Mouse (Mus musculus) right cerebral cortex, adult 2 months (tissue): ENCODE measurements around the gene Ece1.

Source experiments
- DNase-seq, 2 experiments: peaks; one replicate each; pipeline ENCODE4 v3.0.0; 2021 to 2022; ENCODE audit warnings: low spot score in 2 of 2

The Ece1 gene

GRCm38 (mm10) chr4:137855741-137856341, 6.2 kb upstream of the Ece1 start:
- no peak for DNase-seq

- no peak for DNase-seq
Observed at GRCm38 (mm10) chr4:137857116-137857515, 4.9 kb upstream of the Ece1 start.

- no peak for DNase-seq
Observed at GRCm38 (mm10) chr4:137858371-137858770, 3.7 kb upstream of the Ece1 start.

GRCm38 (mm10) chr4:137861461-137862011, 501 bp upstream of the Ece1 start:
- peak in 1 of 2 experiments; percentile 47 for DNase-seq

- DNase-seq, result no peak
Observed at GRCm38 (mm10) chr4:137862516-137863240, 641 bp downstream of the Ece1 start.

- DNase-seq, result no peak
Observed at GRCm38 (mm10) chr4:137864031-137864430, 2.0 kb downstream of the Ece1 start.

GRCm38 (mm10) chr4:137864769-137865168, 2.7 kb downstream of the Ece1 start:
- DNase-seq, result peak; percentile 62 to 64

- DNase-seq, result peak; percentile 53 to 59
Observed at GRCm38 (mm10) chr4:137865221-137865641, 3.2 kb downstream of the Ece1 start.

- DNase-seq, result no peak
Observed at GRCm38 (mm10) chr4:137866206-137866863, 4.3 kb downstream of the Ece1 start.

GRCm38 (mm10) chr4:137867225-137867624, 5.2 kb downstream of the Ece1 start:
- no peak for DNase-seq

GRCm38 (mm10) chr4:137867675-137868257, 5.7 kb downstream of the Ece1 start:
- DNase-seq, result no peak

- no peak for DNase-seq
Observed at GRCm38 (mm10) chr4:137869667-137870274, 7.7 kb downstream of the Ece1 start.

- no peak for DNase-seq
Observed at GRCm38 (mm10) chr4:137870979-137871378, 8.9 kb downstream of the Ece1 start.

- DNase-seq, result no peak
Observed at GRCm38 (mm10) chr4:137871431-137871830, 9.4 kb downstream of the Ece1 start.

- no peak for DNase-seq
Observed at GRCm38 (mm10) chr4:137874337-137874736, 12.3 kb downstream of the Ece1 start.

GRCm38 (mm10) chr4:137874826-137875225, 12.8 kb downstream of the Ece1 start:
- no peak for DNase-seq

GRCm38 (mm10) chr4:137875466-137876092, 13.5 kb downstream of the Ece1 start:
- no peak for DNase-seq

- no peak for DNase-seq
Observed at GRCm38 (mm10) chr4:137876834-137877233, 14.8 kb downstream of the Ece1 start.

- no peak for DNase-seq
Observed at GRCm38 (mm10) chr4:137877432-137877881, 15.4 kb downstream of the Ece1 start.

- DNase-seq, result no peak
Observed at GRCm38 (mm10) chr4:137879383-137880156, 17.5 kb downstream of the Ece1 start.
